Mouse (Mus musculus): Measurements from ENCODE around the gene Mfsd2a.

DNA sequence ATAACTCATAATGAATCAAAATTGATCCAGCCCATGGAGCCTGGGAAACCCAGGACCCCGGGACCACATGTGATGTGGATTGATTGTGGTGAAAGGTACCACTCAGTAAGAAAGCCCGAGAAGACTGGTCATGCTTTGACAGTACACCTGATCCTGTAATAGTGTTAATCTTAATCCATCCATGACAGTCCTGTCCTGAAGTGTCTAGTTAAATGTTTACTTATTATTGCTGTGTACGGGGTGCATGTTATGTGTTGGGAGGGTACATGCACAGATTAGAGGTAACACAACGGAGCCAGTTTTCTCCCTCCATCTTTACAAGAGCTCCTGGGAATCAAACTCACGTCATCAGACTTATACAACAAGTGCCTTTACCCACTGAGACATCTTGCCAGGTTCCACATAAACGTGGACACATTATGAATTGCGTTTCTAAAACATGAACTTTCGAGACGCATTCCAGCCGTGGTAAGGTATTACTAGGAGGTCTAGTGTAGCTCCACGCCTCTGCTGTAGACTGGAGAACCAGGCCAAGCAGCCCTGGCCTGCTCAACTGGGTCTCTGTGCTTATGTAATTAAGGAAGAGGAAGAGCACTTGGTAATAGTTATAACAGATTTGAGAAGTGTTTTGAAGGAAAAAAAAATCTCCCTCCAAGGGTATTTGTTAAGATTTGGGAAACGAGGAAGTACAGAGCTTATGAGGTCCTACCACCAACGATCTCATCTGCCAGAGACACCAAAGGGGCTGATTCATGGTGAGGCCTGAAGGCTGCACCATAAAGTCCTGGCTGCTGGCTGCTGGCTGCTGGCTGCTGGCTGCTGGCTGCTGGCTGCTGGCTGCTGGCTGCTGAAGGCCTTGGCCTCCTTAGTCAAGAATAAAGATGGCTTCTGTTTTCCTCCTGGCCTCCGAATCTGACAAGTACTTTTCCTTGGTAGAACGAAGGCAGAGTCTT is 37.3 kb downstream of the Mfsd2a start:
- TF ChIP-seq GATA1 (IDR thresholded peaks at IDR 0.05; ENCODE audit: borderline replicate concordance, low read length), result no peak
- no peak for TF ChIP-seq CTCF (IDR thresholded peaks at IDR 0.05; ENCODE audit: low read depth, low read length)
- TF ChIP-seq TAL1 (conservative IDR thresholded peaks at IDR 0.05; ENCODE audit: low read depth, low read length), result no peak
- no peak for TF ChIP-seq GATA2 (IDR thresholded peaks at IDR 0.05; ENCODE audit: borderline replicate concordance, low read depth, low read length)
